Mouse (Mus musculus): ENCODE data around the gene Inhbb. TPM values are rescaled to one million over a fixed set of nuclear protein-coding genes. Genes with fewer than 3 reads are reported as not detected.
A peak's percentile ranks its signal among the peaks of the same experiment; 100 is the strongest.

Gene Inhbb
- total and polyA plus RNA-seq, 3 experiments = not detected

DNA sequence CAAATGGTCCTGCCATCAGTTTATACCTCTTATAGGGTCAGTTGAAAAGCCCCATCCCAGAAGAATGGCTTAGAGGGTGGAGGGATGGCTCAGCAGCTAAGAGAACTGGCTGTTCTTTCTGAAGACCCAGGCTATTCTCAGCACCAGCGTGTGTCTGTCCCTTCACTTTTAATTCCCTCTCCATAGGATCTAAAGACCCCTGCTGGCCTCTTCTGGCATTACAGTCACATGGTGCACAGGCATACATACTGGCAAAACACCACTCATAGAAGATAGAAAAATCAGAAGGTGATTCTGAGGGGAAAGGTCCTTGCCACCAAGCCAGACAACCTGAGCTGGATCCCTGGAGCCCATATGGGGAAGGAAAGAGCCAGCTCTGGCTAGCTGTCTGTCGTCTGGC is 41.3 kb upstream of the Inhbb start (continued):
- TF ChIP-seq EP300 (IDR thresholded peaks at IDR 0.05; ENCODE audit: low read depth in 1 of 2, low read length in 2 of 2) = no peak
- TF ChIP-seq ETS1 (IDR thresholded peaks at IDR 0.05; ENCODE audit: low read depth, low read length) = no peak
- no peak for TF ChIP-seq MEF2A (IDR thresholded peaks at IDR 0.05; ENCODE audit: extremely low read depth, insufficient replicate concordance, low read depth, low read length, poor library complexity, severe bottlenecking)
- TF ChIP-seq USF1 (IDR thresholded peaks at IDR 0.05; ENCODE audit: low read depth, low read length) = peak; percentile 86
- no peak for TF ChIP-seq E2F4 (IDR thresholded peaks at IDR 0.05; ENCODE audit: borderline replicate concordance, low read depth, low read length)
- TF ChIP-seq USF2 (IDR thresholded peaks at IDR 0.05; ENCODE audit: borderline replicate concordance in 1 of 2, insufficient read depth in 1 of 2, low read depth in 1 of 2, low read length in 2 of 2) = peak in 1 of 2 experiments; percentile 57; a peak in 1 of 4 replicates
- TF ChIP-seq CTCF (IDR thresholded peaks at IDR 0.05 in 2 of 3, conservative IDR thresholded peaks at IDR 0.05 in 1 of 3; ENCODE audit: control insufficient read depth in 1 of 3, insufficient read depth in 1 of 3, low read depth in 2 of 3, low read length in 3 of 3, poor library complexity in 1 of 3, severe bottlenecking in 1 of 3) = peak; percentile 43 to 72 (median 69)
- peak; percentile 69 for TF ChIP-seq SMC3 (IDR thresholded peaks at IDR 0.05; ENCODE audit: low read depth, low read length)
- no peak for TF ChIP-seq MAFK (IDR thresholded peaks at IDR 0.05; ENCODE audit: borderline replicate concordance, low read depth, low read length)
- TF ChIP-seq TCF12 (IDR thresholded peaks at IDR 0.05; ENCODE audit: low read depth, low read length) = no peak
- TF ChIP-seq TBP (IDR thresholded peaks at IDR 0.05; ENCODE audit: low read depth, low read length) = no peak

DNA sequence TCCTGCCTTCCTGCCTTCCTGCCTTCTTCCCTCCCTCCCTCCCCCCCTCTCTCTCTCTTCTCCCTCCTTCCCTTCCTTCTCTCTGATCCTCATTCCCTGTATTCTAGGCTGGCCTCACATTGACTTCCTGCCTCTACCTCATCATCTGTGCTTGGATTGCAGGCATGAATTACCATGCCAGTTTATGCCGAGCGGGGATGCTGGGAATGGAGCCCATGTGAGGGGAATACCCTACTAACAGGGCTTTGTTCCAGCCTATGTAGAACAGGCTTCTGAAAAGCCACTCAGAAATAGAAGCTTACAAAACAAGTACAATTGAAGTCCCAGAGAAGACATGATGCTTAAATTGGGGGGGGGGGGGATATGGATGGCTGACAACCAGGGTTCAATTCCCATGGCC is 38.0 kb upstream of the Inhbb start:
- no peaks in the 10 kb centered on the region for H3K27me3 ChIP-seq (ENCODE audit: control insufficient read depth in 1 of 2, insufficient read depth in 2 of 2, low read length in 2 of 2)

DNA sequence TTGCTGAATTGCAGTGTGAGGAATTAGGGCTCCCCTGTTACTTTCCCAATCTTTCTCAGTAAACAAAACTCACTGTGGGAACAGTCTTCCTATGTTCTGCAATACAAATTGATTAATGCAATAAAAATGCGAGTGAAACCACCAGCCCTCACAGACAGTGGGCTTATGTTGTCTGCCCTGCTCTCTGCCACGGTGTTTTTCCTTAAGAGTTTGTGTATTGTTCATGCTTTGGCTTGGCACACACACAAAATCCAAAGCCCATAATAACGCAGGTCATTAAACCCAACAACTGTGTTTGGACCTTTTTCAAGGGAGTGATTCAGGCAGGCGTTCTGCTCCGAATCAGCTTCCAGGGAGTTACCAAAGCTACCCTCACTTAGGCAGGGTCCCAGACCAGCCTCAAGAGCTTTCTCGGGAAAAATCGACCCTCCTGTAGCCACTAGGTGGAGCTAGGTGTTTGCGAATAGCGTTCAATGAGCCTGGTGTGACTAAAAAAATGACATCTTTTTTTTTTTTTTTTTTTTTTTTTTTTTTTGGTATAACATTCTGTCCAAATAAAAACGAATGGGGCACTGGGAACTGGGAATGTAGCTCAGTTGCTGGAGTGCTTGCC is 36.1 kb upstream of the Inhbb start:
- Histone ChIP-seq H3K36me3 (ENCODE audit: control insufficient read depth in 1 of 2, insufficient read depth in 2 of 2, low read length in 2 of 2) (no peaks in the 10 kb centered on the region), H3K9ac (ENCODE audit: control insufficient read depth, low read depth, low read length, poor library complexity, severe bottlenecking) (0 out of 2 replicates have a peak overlapping the region, but pooled peaks have one; percentile 12), H3K9me3 (replicated peaks; ENCODE audit: insufficient read depth, low read length) (no peaks in the 10 kb centered on the region), H3K27ac (ENCODE audit: control insufficient read depth, low read depth, low read length) (no peak overlapping the region), H3K4me3 (ENCODE audit: control insufficient read depth in 1 of 2, insufficient read depth in 1 of 2, low read depth in 2 of 2, low read length in 2 of 2) (no peak overlapping the region), H3K27me3 (ENCODE audit: control insufficient read depth in 1 of 2, insufficient read depth in 2 of 2, low read length in 2 of 2) (no peaks in the 10 kb centered on the region; a peak in 1 of 4 replicates), H3K79me2 (ENCODE audit: control insufficient read depth, insufficient read depth, low read length, poor library complexity) (no peaks in the 10 kb centered on the region), H3K4me1 (ENCODE audit: control insufficient read depth in 1 of 2, insufficient read depth in 2 of 2, low read length in 2 of 2) (0 out of 4 replicates have a peak, but pooled peaks cover 0 to 3% of the 10 kb centered on the region in 2 experiments)
- peak; percentile 73 for DNase-seq (ENCODE audit: low read depth, low spot score)
- TF ChIP-seq MYB (IDR thresholded peaks at IDR 0.05; ENCODE audit: low read depth, low read length) (no peak), NRF1 (IDR thresholded peaks at IDR 0.05; ENCODE audit: insufficient read depth, low read depth, low read length, poor library complexity, severe bottlenecking) (no peak), TCF12 (IDR thresholded peaks at IDR 0.05; ENCODE audit: low read depth, low read length) (no peak), ZKSCAN1 (IDR thresholded peaks at IDR 0.05; ENCODE audit: low read depth, low read length) (peak; percentile 69; the same call in 1 of the 2 replicates), ZNF384 (IDR thresholded peaks at IDR 0.05; ENCODE audit: low read depth, low read length) (peak; percentile 100), GATA1 (IDR thresholded peaks at IDR 0.05; ENCODE audit: low read depth, low read length) (no peak), GABPA (IDR thresholded peaks at IDR 0.05; ENCODE audit: low read depth, low read length) (no peak), ELF1 (IDR thresholded peaks at IDR 0.05; ENCODE audit: low read depth, low read length) (no peak), USF1 (IDR thresholded peaks at IDR 0.05; ENCODE audit: low read depth, low read length) (no peak), SIN3A (IDR thresholded peaks at IDR 0.05; ENCODE audit: low read length) (peak; percentile 38; the same call in 1 of the 2 replicates), BHLHE40 (IDR thresholded peaks at IDR 0.05; ENCODE audit: borderline replicate concordance, low read depth, low read length) (no peak), POLR2AphosphoS5 (IDR thresholded peaks at IDR 0.05; ENCODE audit: borderline replicate concordance, low read depth, low read length) (no peak), NELFE (IDR thresholded peaks at IDR 0.05; ENCODE audit: low read depth, low read length) (no peak), UBTF (IDR thresholded peaks at IDR 0.05; ENCODE audit: borderline replicate concordance, insufficient read depth, low read depth, low read length) (no peak), RAD21 (IDR thresholded peaks at IDR 0.05; ENCODE audit: low read depth, low read length) (peak; percentile 96), E2F4 (IDR thresholded peaks at IDR 0.05; ENCODE audit: borderline replicate concordance, low read depth, low read length) (no peak)

More for the DNA sequence above, 38.0 kb upstream of the Inhbb start:
- no peak for DNase-seq (ENCODE audit: low read depth, low spot score)
- Histone ChIP-seq H3K9me3 (replicated peaks; ENCODE audit: insufficient read depth, low read length) (no peaks in the 10 kb centered on the region), H3K4me3 (ENCODE audit: control insufficient read depth in 1 of 2, insufficient read depth in 1 of 2, low read depth in 2 of 2, low read length in 2 of 2) (no peak overlapping the region), H3K9ac (ENCODE audit: control insufficient read depth, low read depth, low read length, poor library complexity, severe bottlenecking) (no peak overlapping the region), H3K36me3 (ENCODE audit: control insufficient read depth in 1 of 2, insufficient read depth in 2 of 2, low read length in 2 of 2) (no peaks in the 10 kb centered on the region; a peak in 1 of 4 replicates), H3K79me2 (ENCODE audit: control insufficient read depth, insufficient read depth, low read length, poor library complexity) (no peaks in the 10 kb centered on the region), H3K4me1 (ENCODE audit: control insufficient read depth in 1 of 2, insufficient read depth in 2 of 2, low read length in 2 of 2) (peaks cover 0 to 7% of the 10 kb centered on the region in 2 experiments; a peak in 2 of 4 replicates), H3K27ac (ENCODE audit: control insufficient read depth, low read depth, low read length) (no peak overlapping the region)
- no peak for TF ChIP-seq SMC3 (IDR thresholded peaks at IDR 0.05; ENCODE audit: low read depth, low read length)
- TF ChIP-seq MAZ (IDR thresholded peaks at IDR 0.05; ENCODE audit: low read depth, low read length) = no peak
- no peak for TF ChIP-seq GATA1 (IDR thresholded peaks at IDR 0.05; ENCODE audit: low read depth, low read length)
- TF ChIP-seq CHD1 (IDR thresholded peaks at IDR 0.05; ENCODE audit: low read depth, low read length) = no peak
- no peak for TF ChIP-seq POLR2AphosphoS2 (IDR thresholded peaks at IDR 0.05; ENCODE audit: low read length)
- TF ChIP-seq ZNF384 (IDR thresholded peaks at IDR 0.05; ENCODE audit: low read depth, low read length) = no peak
- no peak for TF ChIP-seq MYC (IDR thresholded peaks at IDR 0.05; ENCODE audit: low read depth, low read length)
- TF ChIP-seq RAD21 (IDR thresholded peaks at IDR 0.05; ENCODE audit: low read depth, low read length) = no peak
- TF ChIP-seq ZC3H11A (IDR thresholded peaks at IDR 0.05; ENCODE audit: low read depth, low read length) = no peak
- no peak for TF ChIP-seq CHD2 (IDR thresholded peaks at IDR 0.05; ENCODE audit: low read length)

Data from MEL (cell line).